Mouse (Mus musculus) E14TG2a.4 (cell line): Measurements from ENCODE around the gene Fam102b.

ENCODE experiments used
- CTCF ChIP-seq: conservative IDR thresholded peaks from 2 replicates; pipeline ENCODE4 v1.5.1; 2014; ENCODE audit warnings: low read length
- POU5F1 ChIP-seq: IDR thresholded peaks from 2 replicates; pipeline ENCODE4 v1.6.1; 2014; ENCODE audit warnings: low read length, borderline replicate concordance

GRCm38 (mm10) chr3:109023066-109023465 is 4.3 kb downstream of the Fam102b start:
- TF ChIP-seq CTCF (no peak), POU5F1 (no peak)
